Mouse (Mus musculus) right cerebral cortex, postnatal 14 days (tissue): ENCODE measurements around the gene Tcaf1.

Experiments
- DNase-seq: peaks from one replicate; pipeline ENCODE4 v3.0.0; 2022

Tcaf1 gene

DNA sequence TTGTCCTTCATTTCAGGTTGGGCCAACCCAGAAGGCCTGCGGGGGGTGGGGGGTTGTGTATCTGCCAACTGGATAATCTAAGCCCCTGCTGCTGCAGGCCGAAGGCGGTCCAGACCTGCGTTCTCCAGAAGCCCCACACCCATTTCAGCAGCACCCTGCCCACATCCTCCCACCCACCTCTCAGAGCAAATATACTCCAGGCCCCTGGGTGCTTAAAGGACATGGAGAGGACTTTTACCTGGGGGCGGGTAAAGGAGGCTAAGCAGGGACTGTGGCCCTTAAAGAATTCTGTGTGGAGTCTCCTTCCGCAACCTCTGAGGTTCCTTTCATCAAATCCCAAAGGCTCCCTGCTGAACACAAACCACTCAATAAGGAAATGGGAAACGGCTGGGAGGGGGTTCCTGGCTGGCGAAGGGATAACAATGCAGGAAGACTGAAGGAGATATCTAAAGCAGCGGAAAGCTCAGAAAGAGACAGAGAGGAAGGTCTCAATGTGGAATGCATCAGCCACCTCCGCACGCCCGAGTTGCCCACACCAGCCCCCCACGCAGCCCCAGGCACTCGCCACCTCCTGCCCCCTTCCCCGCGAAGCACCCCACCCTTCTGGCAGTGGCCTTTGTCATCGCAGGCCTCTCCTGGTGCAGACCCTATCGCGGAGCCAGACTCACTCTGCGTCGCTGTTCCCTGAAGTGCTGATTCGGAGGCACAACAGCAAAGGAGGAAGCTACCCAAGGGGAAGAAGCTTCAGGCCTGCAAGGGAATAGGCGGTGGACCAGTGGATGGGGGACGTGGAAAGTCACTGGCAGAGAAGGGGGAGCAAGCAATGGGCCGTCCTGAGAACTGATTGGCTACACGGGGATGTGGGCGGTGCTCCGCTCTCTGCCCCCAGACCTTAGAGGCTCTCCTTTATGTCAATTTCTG is at the start of gene Tcaf1:
Gene Tcaf1, minus strand, starts transcription at position 798 of the 921 bp plus-strand sequence.
- DNase-seq: peak; percentile 82

DNA sequence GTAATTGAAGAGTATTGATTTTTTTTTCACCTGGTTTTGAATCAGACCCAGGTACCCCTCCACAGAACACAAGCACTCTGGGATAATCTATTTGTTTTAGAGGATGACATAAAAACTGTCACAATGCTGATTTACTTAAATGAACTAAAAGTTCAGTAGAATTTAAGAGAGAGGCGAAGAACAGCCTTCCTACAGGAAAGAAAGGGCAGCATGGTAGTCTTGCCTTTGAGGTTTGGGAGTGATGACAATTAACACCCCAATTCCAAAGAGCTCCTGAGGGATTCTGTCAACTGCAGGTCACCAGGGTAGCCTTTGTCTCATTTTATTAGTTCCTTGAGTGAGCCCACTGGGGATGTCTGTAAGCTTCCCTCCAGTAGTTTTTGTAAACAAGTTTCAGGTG is 46.2 kb upstream of the Tcaf1 start, which contains the start of gene Olfr38:
Gene Olfr38, plus strand, starts transcription at position 301 of the 400 bp plus-strand sequence.
- no peak for DNase-seq

DNA sequence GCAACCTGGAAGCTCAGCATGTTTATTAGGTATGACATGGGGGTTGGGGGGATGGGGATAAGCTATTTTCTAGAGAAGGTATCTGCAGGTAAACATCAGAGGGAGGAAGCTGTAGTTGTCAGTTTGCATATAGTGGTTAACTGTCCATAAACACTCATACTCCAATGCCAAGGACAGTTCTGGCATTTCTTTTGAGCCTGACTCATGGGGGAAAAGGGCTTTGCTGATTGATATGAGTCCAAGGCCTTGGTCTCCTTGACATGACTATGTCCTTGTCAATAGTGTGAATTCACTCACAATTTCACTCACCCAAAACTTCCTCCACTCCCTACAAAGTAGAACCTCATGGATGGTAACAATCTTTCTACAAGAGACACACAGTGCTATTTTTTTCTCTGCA is 38.0 kb upstream of the Tcaf1 start:
- no peak for DNase-seq

DNA sequence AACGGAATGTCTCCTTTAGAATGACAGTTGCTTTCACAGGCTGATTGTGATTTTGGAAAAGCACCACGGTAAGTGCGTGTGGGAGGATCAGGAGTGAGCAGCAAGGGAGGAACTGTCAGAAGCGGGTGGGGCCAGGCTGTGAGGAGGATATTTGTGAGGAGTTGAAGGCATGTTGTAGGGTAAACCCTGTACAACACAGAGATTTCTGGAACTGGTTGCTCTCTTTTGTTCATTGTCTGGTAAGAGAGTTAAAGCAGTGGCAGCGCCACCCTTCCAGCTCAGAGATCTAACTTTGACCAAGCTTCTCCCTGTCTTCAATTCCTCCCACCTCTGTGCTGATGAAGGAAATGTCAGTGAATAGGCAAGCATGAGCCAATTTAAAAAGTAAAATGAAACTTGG is 32.4 kb upstream of the Tcaf1 start:
- DNase-seq: no peak

DNA sequence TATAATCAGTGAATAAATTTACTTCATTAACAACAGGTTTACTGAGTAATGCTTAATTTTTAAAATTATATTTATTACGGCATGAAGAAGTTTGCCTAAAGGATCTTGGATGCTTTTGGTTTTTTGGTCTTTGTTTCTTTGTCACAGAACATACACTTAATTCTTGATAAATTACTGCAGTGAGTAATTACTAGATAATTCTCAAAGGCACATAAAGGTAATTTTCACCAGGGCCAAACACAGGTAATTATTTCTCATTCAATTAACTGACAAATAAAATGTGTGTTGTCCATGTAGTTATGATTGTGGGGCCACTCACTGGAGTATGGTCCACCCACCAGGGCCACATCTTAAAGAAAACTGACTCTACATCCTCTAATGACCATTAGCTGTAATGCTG is 29.2 kb upstream of the Tcaf1 start, which contains the start of gene Olfr453:
Gene Olfr453, plus strand, starts transcription at position 301 of the 400 bp plus-strand sequence.
- DNase-seq: no peak

DNA sequence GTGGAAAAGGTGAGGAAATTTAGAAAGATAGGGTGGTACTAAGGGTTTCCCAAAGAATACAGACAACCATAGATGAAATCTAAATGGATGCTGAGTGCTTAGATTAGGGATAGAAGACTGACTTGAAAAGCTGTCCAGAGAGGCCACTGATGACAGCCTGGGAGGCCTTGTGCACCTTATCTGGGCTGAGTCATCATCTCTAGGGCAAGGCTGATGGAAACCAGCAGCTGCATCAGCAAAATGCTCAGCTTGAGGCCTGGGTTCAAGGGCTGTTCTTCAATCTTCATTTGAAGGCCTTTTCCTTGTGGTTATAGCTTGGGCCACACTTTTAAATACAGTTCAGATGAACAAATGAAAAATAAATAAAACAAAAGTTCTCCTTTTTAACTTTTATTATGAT is 8.1 kb upstream of the Tcaf1 start:
- DNase-seq: no peak

DNA sequence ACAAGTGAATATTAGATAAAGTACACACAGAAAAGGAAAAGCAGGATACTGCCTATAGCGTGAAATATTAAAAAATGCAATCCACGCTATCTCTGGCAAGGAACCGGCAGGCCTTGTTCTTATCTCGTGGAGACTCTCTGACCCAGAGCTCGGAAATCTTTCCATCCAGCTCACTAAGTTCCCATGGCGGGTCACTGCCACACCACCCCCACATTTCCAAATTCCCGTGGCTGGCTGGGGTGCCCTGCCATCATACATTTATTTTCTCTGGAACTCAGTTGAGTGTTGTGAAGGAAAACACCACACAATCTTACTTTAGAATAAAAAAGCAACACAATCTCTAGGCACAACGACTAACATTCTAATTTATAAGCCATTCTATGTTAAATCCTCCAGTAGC is 4.8 kb upstream of the Tcaf1 start:
- DNase-seq: no peak

DNA sequence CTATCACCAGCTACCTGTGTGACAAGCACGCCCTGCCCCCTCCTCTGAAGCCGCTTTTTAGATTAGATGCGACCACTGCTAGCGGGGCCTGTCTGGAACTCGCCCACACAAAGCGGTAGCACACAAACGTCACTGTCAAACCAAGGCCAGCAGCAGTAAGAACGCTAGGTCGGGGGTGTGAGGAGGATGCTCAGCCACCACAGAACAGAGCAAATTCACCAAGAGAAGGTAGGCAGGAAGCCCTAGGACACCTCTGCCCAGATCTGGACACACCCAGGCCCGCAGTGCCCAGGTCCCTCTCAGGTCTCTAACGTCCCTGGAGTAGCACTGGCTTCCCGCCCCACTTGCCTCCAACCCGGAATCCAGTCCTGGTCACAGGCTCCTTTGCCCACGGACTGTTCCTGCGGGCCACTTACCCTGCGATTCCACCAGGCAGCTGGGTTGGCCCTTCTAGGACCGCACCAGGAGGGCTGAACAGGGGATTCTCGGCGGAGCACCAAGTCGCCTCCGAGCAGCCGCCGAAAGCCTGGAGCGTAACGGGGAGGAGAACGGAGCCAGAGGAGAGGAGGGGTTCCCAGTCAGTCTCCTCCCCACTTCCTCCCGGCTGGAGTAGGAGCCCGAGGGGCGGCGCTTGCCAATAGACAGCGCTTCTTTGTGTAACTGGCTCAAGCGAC is 17.2 kb downstream of the Tcaf1 start:
- peak; percentile 82 for DNase-seq

DNA sequence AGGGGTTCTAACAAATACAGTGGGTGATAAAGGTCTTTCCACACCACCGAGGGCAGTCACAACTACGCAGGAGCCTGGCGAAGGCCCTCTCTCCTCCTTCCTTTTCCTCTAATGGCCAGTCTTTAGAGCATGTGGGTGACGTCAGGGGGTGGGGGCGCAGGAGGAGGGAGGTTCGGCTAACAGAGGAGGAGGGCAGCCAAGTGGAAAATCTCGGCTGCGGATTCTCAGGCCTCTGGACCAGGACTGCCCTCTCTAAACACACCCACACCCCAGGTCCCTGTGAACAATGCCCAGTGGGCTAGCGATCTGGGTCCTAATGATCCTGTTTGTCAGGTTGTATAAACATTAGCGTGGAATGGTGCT is 17.8 kb downstream of the Tcaf1 start:
- DNase-seq: peak; percentile 65

DNA sequence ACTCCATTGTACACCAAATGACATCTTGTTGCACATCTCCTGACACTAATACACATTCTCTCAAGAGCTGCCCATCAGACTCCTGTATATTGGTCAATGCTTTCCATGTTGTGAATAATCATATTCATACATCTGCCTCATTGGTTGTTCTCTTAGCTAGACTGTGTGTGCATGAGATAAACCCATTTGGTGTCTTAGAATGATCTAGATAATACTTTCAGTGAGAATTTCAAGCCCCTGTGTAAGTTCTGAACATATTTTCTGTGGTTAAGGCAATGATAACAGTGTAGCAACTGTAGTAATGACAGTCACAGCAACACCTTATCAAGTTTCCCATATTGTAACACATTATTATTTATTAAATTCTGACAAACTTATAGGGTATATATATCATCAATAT is 20.1 kb downstream of the Tcaf1 start:
- DNase-seq: no peak

DNA sequence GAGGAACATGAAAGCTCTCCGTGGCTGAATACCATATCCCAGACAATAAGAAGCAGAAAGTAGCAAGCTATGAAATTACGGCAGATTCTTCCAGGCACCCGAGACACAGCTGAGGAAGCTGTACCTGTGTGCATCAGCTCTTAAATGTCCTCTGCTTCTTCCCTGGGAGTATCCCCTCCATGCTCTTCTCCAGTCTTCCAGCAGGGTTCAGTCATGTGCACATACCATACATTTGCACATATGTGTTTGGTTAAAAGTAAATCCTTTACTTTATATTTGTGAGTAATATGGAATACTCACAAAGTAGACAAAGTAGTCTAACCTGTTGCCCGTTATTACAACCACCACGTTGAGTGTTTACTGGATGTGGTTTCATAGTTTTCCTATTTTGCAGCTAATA is 22.0 kb downstream of the Tcaf1 start:
- DNase-seq: no peak

DNA sequence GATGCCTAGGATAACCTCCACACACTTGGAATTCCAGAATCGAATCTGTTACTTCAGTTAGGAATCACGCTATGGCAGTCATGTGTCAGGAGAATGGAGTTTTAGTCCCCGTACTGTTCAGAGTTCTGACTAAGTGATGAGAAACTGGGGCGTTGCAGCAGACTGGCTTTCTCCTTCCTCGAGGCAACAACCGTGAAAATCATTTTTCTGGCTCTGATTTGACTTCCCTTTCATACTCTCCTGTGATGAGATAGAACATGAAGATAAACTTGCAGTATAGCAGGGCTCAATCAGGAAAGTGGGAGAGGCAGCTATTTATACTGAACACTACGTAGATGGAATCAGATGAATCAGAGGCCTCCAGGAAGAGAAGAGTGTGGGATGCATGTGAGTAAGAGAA is 29.8 kb downstream of the Tcaf1 start:
- DNase-seq: no peak

DNA sequence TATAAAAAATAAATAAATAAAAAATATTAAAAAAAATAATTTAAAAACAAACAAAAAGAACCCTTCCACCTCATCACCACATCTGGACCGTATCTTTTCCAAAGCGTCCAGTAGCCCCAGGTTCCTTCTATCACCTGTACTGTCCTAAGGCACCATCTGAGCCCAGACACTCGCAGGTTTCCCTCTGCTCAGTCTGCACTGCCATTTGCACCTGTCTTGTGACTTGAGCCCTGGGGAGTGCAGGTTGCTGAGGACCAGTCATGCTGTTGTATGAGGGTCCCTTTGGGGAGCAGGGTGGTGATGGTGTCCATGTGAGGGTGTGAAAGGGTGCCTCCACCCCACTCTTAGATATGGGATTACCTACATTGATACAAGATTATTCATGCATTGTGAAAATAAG is 33.9 kb downstream of the Tcaf1 start:
- DNase-seq: no peak

DNA sequence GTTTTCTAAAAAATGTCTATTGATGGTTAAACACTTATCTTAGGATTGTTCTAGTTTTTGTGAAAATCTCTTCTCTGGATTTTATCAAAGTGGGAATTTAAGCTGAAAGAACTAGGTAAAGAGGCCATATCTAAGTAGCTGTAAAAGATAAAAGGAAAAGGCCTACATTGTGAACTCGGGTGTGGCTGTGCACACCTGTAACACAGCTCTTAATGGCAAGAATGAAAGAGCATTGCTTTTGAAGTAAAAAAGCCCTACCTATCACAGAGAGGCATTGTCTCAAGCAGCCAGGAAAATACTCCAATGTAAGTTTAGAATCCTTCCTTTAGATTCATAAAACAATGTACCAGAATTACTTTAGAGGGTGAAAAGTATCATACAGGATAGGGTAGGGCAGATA is 38.1 kb downstream of the Tcaf1 start:
- no peak for DNase-seq

DNA sequence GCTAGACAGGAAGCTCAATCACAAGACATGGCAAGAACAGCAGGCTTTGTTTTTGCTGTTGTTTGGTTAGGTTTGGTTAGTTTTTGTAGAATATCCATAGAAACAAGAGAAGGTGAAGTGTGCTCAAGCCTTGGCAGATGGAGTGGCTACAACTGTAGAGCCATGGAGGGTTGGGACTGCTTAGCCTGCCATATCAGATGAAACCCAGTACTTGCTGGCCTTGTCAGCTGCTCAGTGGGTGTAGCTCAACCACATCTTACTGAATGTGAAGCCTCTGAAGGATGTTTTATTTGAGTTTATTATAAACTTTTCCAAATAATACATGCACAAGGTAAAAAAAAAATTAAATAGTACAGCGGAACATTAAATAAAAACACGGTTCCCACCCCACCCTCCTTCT is 42.2 kb downstream of the Tcaf1 start:
- DNase-seq: no peak

DNA sequence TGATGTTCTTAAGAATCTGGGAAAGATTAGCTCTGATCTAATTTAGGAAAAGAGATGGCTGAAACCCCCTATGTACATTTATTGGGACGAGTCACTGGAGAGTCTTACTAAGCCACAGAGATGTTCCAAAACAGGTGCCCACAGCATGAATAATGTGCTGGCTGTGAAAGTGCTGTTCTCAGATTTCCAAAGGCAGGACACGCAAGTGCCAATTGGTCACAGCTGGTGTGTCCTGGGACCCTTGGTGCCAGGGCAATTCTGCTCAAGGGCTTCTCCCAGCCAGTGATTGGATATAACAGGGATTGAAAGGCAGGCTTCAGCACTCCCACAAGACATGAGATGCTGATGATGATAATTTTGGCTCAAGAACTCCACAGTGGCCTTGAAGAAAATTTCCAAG is 48.1 kb downstream of the Tcaf1 start:
- DNase-seq: no peak

DNA sequence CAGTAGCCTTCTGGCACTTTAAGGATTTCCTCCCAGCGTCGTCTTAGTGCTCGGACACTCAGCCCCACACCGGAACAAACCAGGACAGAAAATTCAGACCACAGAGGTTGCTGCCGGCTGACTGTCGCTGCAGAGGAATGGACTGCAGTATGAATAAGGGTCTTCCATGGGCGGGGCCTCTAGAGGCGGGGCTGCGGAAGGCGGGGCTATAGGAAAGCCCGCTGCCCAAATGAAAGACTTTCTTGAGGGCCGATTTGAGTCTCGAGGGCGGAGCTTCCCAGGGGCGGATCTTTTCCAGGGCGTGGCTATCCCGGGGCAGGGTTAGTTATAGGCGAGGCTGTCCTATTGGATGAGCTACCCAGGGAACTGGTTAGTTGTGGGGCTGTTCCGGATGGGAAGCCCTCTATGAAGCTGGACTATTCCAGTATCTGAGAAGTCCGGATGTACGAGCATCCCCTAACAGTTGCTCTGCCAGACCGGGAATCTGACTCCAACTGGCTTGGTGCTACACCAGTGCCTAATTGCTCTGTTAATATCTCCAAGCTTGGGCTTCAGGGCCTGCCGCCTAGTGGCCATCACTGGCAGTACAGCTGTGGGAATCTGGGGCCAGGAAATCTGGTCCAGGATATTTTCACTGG is 64.9 kb downstream of the Tcaf1 start, which contains the start of gene Tcaf2:
Gene Tcaf2, minus strand, starts transcription at position 343 of the 638 bp plus-strand sequence.
- peak; percentile 58 for DNase-seq

DNA sequence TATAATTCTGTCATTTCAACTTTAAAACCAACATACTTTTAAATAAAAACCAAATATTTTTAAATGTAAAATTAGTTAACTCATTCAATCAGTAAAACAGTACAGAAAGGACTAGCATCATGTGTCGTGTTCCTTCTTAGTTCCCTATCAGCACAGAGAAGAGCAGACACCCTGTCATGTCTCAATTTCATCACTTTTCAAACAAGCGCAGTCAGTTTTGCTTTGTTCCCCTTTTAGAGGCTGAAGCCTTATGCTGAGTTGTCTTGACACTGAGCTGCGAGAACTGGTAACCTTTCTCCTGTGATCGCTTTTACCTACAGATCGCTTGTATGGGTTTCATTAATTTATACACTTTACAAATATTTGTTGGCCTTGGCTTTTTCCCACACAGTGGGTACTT is 75.5 kb downstream of the Tcaf1 start:
- no peak for DNase-seq

DNA sequence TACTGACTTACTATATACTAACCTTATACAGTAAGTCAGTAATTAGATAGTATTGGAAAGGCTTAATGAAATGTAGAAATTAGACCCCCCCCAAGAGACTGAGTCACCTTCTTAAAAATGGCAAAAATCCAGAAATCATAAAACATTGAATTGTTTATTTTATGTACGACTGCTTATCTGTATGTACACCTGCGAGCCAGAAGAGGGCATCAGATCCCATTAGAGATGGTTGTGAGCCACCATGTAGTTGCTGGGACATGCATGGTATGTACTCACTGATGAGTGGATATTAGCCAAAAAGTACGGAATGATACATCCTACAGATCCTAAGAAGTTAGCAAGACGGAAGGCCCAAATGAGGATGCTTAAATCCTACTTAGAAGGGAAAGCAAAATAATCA is 78.5 kb downstream of the Tcaf1 start:
- DNase-seq: no peak
